Mouse (Mus musculus) myocyte (in vitro differentiated cells): ENCODE results near the gene Snx8.

ENCODE experiments used
- CEBPB ChIP-seq: IDR thresholded peaks from 2 replicates; pipeline ENCODE4 v1.6.1; 2011; ENCODE audit warnings: mild to moderate bottlenecking, moderate library complexity; ENCODE audit not compliant: poor library complexity, insufficient read depth, severe bottlenecking
- E2F4 ChIP-seq: IDR thresholded peaks from one replicate; pipeline ENCODE4 v1.6.1; 2011; ENCODE audit warnings: mild to moderate bottlenecking, control low read depth, moderate library complexity; ENCODE audit not compliant: insufficient read depth
- MAX ChIP-seq: IDR thresholded peaks from one replicate; pipeline ENCODE4 v1.6.1; 2011; ENCODE audit warnings: low read depth, mild to moderate bottlenecking, control low read depth
- MYOD1 ChIP-seq, 3 experiments: IDR thresholded peaks; one replicate each; pipeline ENCODE4 v1.6.1; 2011; ENCODE audit warnings: control low read depth in 2 of 3, low read depth in 2 of 3, mild to moderate bottlenecking in 2 of 3, moderate library complexity in 1 of 3; ENCODE audit not compliant: insufficient read length in 2 of 3, control insufficient read depth in 1 of 3
- MYOG ChIP-seq, 3 experiments: IDR thresholded peaks; one replicate each; pipeline ENCODE4 v1.6.1; 2011; ENCODE audit warnings: control low read depth in 2 of 3, low read depth in 2 of 3, mild to moderate bottlenecking in 2 of 3; ENCODE audit not compliant: insufficient read length in 2 of 3, control insufficient read depth in 1 of 3, insufficient read depth in 1 of 3
- POLR2A ChIP-seq: IDR thresholded peaks from one replicate; pipeline ENCODE4 v1.6.1; 2011; ENCODE audit warnings: low read depth, mild to moderate bottlenecking, control low read depth, moderate library complexity; ENCODE audit not compliant: insufficient read length
- REST ChIP-seq: IDR thresholded peaks from one replicate; pipeline ENCODE4 v1.6.1; 2011; ENCODE audit warnings: mild to moderate bottlenecking, control low read depth, moderate library complexity; ENCODE audit not compliant: insufficient read depth, insufficient read length
- TCF3 ChIP-seq: IDR thresholded peaks from one replicate; pipeline ENCODE4 v1.6.1; 2011; ENCODE audit warnings: low read depth, control low read depth; ENCODE audit not compliant: insufficient read length

- TF ChIP-seq POLR2A: no peak
- no peak for TF ChIP-seq MAX
- no peak for TF ChIP-seq CEBPB
- TF ChIP-seq REST: no peak
- no peak for TF ChIP-seq MYOG (IDR thresholded peaks at IDR 0.05; ENCODE audit: control insufficient read depth in 1 of 3, insufficient read depth in 1 of 3, insufficient read length in 2 of 3, low read depth in 2 of 3)
- no peak for TF ChIP-seq E2F4
- no peak for TF ChIP-seq TCF3
- no peak for TF ChIP-seq MYOD1 (IDR thresholded peaks at IDR 0.05; ENCODE audit: control insufficient read depth in 1 of 3, insufficient read length in 2 of 3, low read depth in 2 of 3)
These were observed 18.4 kb downstream of the Snx8 start for GRCm38 (mm10) chr5:140370446-140371254.
